Mouse (Mus musculus): ENCODE results near the gene Wasf3. TPM values are rescaled to one million over a fixed set of nuclear protein-coding genes. Genes with fewer than 3 reads are reported as not detected.
"Not testable (repeated sequence)": the region's sequence is repeated elsewhere in the genome, so short reads cannot be mapped to it uniquely, and the experiment has no call there.

The Wasf3 gene
- polyA plus RNA-seq, 1 experiment from 2014 or later, result 7.7 TPM

DNA sequence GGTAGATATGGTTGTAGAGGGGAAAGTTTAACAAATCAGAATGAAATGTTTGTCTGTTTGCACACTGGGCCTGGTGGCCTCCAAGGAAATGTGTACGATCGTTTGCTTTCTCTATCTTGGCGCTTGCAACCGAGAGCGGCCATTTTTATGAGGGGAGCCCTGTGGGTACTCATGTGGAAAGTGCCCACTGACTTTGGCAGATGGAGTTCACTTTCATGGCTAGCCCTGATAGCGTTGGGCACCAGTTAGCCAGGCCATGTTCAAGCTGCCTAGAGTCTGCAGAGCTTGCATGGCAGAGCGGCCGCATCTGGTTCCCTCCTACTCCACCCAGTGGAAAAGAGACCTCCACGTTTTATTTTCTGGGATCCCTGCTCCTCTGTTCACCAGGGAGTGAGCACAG, 86.0 kb downstream of the Wasf3 start:
- Histone ChIP-seq H3K27me3 (replicated peaks; ENCODE audit: low read depth, poor library complexity, severe bottlenecking) (no peaks in the 10 kb centered on the region), H3K36me3 (replicated peaks) (peaks cover 43% of the 10 kb centered on the region), H3K9me3 (no peaks in the 10 kb centered on the region), H3K27ac (replicated peaks) (no peak overlapping the region), H3K4me1 (no peaks in the 10 kb centered on the region), H3K4me3 (no peak overlapping the region)
- WGBS, result 92% methylated on average over 9 of the region's 9 CpGs
- DNase-seq (ENCODE audit: low spot score), result no peak

DNA sequence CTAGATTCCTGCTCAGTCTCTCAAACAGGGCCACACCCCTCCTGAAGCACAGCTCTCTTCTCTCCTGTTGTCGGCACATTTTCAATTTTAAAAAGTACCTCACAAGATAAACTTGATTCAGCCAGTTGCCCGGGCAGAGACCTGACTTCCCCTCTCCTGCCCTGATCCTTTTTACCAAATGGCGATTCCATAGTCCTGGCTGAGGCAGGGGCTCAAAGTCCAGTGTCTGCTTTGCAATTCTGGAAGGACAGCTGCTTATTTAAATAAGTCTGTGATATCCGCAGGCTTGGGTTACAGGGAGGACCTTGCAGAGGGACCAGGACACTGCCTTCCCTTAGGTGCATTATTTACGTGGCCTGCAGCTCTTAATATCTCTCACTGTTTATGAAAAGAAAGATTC, 86.5 kb downstream of the Wasf3 start:
- Histone ChIP-seq H3K4me3 (no peak overlapping the region), H3K27ac (replicated peaks) (no peak overlapping the region), H3K4me1 (no peaks in the 10 kb centered on the region), H3K9me3 (no peaks in the 10 kb centered on the region), H3K36me3 (replicated peaks) (peaks cover 43% of the 10 kb centered on the region), H3K27me3 (replicated peaks; ENCODE audit: low read depth, poor library complexity, severe bottlenecking) (no peaks in the 10 kb centered on the region)
- DNase-seq (ENCODE audit: low spot score), result no peak
- 93% methylated on average over 5 of the region's 5 CpGs for WGBS

DNA sequence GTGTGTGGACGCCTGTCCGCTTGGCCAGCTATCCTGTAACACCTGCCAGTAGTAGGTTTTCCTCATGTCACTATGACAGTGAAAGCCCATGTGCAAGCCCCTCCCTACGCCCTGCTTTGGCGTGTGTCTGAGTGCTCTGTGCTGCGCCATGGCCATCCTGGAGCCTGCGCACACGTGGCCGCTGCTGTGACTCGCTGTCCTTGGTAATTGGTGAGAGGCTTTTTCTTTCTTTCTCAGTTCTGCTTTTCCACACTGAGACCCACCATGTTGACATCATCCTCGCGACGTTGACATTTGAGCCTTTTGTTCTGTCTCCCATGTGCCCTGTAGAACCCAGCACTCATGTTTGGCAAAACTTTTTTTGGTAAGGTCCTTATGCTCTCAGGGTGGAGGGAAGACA, 87.0 kb downstream of the Wasf3 start:
- WGBS, result 94% methylated on average over 12 of the region's 12 CpGs
- Histone ChIP-seq H3K36me3 (replicated peaks) (peaks cover 38% of the 10 kb centered on the region), H3K4me1 (no peaks in the 10 kb centered on the region), H3K9me3 (no peaks in the 10 kb centered on the region), H3K27me3 (replicated peaks; ENCODE audit: low read depth, poor library complexity, severe bottlenecking) (no peaks in the 10 kb centered on the region), H3K27ac (replicated peaks) (no peak overlapping the region), H3K4me3 (no peak overlapping the region)
- DNase-seq (ENCODE audit: low spot score), result no peak

DNA sequence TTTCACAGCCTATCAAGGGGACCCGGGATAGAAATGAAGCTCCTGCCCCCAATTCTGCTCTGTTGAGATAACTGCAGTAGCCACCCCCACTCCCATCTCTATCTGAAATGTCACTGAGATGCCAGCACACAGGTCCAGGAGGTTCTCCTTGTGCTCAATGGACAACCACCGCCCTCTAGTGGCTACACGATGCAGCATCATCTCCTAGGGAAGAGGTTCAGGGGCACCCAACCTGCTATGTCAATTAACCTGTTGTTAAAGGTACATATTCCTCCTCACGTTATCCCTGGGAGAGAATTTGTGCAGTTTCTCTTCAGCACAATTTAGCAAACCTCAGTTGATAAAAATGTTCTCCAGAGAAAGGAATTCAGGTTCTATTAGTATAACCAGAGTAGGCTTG, 94.8 kb downstream of the Wasf3 start:
- not testable (repeated sequence) for H3K9me3 ChIP-seq; H3K27ac ChIP-seq (replicated peaks); H3K4me3 ChIP-seq; H3K4me1 ChIP-seq; DNase-seq (ENCODE audit: low spot score); H3K27me3 ChIP-seq (replicated peaks; ENCODE audit: low read depth, poor library complexity, severe bottlenecking); H3K36me3 ChIP-seq (replicated peaks)
- 12% methylated on average over 4 of the region's 4 CpGs for WGBS

DNA sequence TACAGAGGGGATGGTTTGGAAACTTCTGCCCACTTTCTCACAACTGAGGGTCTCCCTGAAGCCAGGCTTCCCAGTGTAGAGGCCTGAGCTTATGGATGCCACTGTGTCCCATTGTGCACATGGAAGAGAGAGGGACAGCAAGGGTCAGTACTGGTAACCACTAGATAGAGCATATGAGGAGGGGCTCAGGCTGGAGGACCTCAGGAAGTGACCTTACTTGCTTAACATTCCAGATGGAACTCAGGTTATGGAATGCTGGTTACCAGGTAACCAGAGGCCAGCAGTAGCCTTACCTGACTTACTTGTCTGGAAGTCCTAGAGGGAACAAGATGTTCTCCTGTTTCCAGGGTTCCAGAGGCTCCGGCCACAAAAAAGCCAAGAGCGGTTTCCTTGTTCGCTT, 96.9 kb downstream of the Wasf3 start, which contains the start of gene Gm6408:
Gm6408 (plus strand) TSS at position 301 of the 400 bp plus-strand sequence.
- WGBS, result 93% methylated on average over 3 of the region's 3 CpGs

DNA sequence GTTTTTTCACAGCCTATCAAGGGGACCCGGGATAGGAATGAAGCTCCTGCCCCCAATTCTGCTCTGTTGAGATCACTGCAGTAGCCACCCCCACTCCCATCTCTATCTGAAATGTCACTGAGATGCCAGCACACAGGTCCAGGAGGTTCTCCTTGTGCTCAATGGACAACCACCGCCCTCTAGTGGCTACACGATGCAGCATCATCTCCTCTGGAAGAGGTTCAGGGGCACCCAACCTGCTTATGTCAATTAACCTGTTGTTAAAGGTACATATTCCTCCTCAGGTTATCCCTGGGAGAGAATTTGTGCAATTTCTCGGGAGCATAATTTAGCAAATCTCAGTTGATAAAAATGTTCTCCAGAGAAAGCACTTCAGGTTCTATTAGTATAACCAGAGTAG, 104.2 kb downstream of the Wasf3 start:
- H3K4me1 ChIP-seq; H3K36me3 ChIP-seq (replicated peaks); H3K9me3 ChIP-seq; H3K27me3 ChIP-seq (replicated peaks; ENCODE audit: low read depth, poor library complexity, severe bottlenecking); H3K27ac ChIP-seq (replicated peaks); DNase-seq (ENCODE audit: low spot score); H3K4me3 ChIP-seq: not testable (repeated sequence)
- WGBS, result 9% methylated on average over 3 of the region's 4 CpGs

More for the DNA sequence above, 96.9 kb downstream of the Wasf3 start, which contains the start of gene Gm6408:
- not testable (repeated sequence) for H3K4me3 ChIP-seq; H3K9me3 ChIP-seq; H3K27ac ChIP-seq (replicated peaks); H3K36me3 ChIP-seq (replicated peaks); H3K4me1 ChIP-seq; DNase-seq (ENCODE audit: low spot score); H3K27me3 ChIP-seq (replicated peaks; ENCODE audit: low read depth, poor library complexity, severe bottlenecking)

DNA sequence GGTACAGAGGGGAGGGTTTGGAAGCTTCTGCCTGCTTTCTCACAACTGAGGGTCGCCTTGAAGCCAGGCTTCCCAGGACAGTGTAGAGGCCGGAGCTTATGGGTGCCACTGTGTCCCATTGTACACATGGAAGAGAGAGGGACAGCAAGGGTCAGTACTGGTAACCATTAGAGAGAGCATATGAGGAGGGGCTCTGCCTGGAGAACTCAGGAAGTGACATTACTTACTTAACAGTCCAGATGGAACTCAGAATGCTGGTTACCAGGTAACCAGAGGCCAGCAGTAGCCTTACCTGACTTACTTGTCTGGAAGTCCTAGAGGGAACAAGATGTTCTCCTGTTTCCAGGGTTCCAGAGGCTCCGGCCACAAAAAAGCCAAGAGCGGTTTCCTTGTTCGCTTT, 106.3 kb downstream of the Wasf3 start, which contains the start of gene Gm6370:
Gm6370 (plus strand) TSS at position 301 of the 400 bp plus-strand sequence.
- H3K9me3 ChIP-seq; H3K27ac ChIP-seq (replicated peaks); H3K4me3 ChIP-seq; H3K4me1 ChIP-seq; H3K27me3 ChIP-seq (replicated peaks; ENCODE audit: low read depth, poor library complexity, severe bottlenecking); DNase-seq (ENCODE audit: low spot score); H3K36me3 ChIP-seq (replicated peaks): not testable (repeated sequence)
- no CpG with 5 or more reads among the region's 5 CpGs for WGBS

DNA sequence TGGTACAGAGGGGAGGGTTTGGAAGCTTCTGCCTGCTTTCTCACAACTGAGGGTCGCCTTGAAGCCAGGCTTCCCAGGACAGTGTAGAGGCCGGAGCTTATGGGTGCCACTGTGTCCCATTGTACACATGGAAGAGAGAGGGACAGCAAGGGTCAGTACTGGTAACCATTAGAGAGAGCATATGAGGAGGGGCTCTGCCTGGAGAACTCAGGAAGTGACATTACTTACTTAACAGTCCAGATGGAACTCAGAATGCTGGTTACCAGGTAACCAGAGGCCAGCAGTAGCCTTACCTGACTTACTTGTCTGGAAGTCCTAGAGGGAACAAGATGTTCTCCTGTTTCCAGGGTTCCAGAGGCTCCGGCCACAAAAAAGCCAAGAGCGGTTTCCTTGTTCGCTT, 117.3 kb downstream of the Wasf3 start, which contains the start of gene 4930449I24Rik:
4930449I24Rik (plus strand) TSS at position 301 of the 400 bp plus-strand sequence.
- WGBS, result no CpG with 5 or more reads among the region's 5 CpGs
- not testable (repeated sequence) for H3K27me3 ChIP-seq (replicated peaks; ENCODE audit: low read depth, poor library complexity, severe bottlenecking); H3K4me1 ChIP-seq; DNase-seq (ENCODE audit: low spot score); H3K9me3 ChIP-seq; H3K4me3 ChIP-seq; H3K27ac ChIP-seq (replicated peaks); H3K36me3 ChIP-seq (replicated peaks)

DNA sequence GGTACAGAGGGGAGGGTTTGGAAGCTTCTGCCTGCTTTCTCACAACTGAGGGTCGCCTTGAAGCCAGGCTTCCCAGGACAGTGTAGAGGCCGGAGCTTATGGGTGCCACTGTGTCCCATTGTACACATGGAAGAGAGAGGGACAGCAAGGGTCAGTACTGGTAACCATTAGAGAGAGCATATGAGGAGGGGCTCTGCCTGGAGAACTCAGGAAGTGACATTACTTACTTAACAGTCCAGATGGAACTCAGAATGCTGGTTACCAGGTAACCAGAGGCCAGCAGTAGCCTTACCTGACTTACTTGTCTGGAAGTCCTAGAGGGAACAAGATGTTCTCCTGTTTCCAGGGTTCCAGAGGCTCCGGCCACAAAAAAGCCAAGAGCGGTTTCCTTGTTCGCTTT, 129.0 kb downstream of the Wasf3 start, which contains the start of gene Gm3402:
Gm3402 (plus strand) TSS at position 301 of the 400 bp plus-strand sequence.
- not testable (repeated sequence) for H3K9me3 ChIP-seq; H3K4me3 ChIP-seq; H3K27ac ChIP-seq (replicated peaks); H3K36me3 ChIP-seq (replicated peaks); DNase-seq (ENCODE audit: low spot score); H3K4me1 ChIP-seq; H3K27me3 ChIP-seq (replicated peaks; ENCODE audit: low read depth, poor library complexity, severe bottlenecking)
- 100% methylated on average over 2 of the region's 5 CpGs for WGBS

Other genes starting within 250 kb of the Wasf3 start
- not detected in 2 replicates for gene Gm5565, start 224.4 kb upstream of the Wasf3 start, polyA plus RNA-seq (2016; fragmentation: Nextera tagmentation; extraction: Ambion mirVana)
- not detected in 2 replicates for gene Gm6309, start 214.3 kb upstream of the Wasf3 start, polyA plus RNA-seq (2016; fragmentation: Nextera tagmentation; extraction: Ambion mirVana)
- gene 1700001J03Rik, start 199.7 kb upstream of the Wasf3 start, polyA plus RNA-seq (2016; fragmentation: Nextera tagmentation; extraction: Ambion mirVana), result not detected in 2 replicates
- gene Rnf6, start 163.4 kb upstream of the Wasf3 start, polyA plus RNA-seq (2016; fragmentation: Nextera tagmentation; extraction: Ambion mirVana), result 28.7 and 30.7 TPM in 2 replicates
- gene Cdk8, start 153.8 kb upstream of the Wasf3 start, polyA plus RNA-seq (2016; fragmentation: Nextera tagmentation; extraction: Ambion mirVana), result 25.0 and 26.6 TPM in 2 replicates
- not detected in 2 replicates for gene Gm6408, start 97.0 kb downstream of the Wasf3 start, polyA plus RNA-seq (2016; fragmentation: Nextera tagmentation; extraction: Ambion mirVana)
- not detected in 2 replicates for gene Gm6370, start 106.4 kb downstream of the Wasf3 start, polyA plus RNA-seq (2016; fragmentation: Nextera tagmentation; extraction: Ambion mirVana)
- gene 4930449I24Rik, start 117.4 kb downstream of the Wasf3 start, polyA plus RNA-seq (2016; fragmentation: Nextera tagmentation; extraction: Ambion mirVana), result not detected in 2 replicates
- gene Gm3402, start 129.1 kb downstream of the Wasf3 start, polyA plus RNA-seq (2016; fragmentation: Nextera tagmentation; extraction: Ambion mirVana), result not detected in 2 replicates
- not detected in 2 replicates for gene Gm3404, start 140.8 kb downstream of the Wasf3 start, polyA plus RNA-seq (2016; fragmentation: Nextera tagmentation; extraction: Ambion mirVana)
- gene Gm3409, start 152.7 kb downstream of the Wasf3 start, polyA plus RNA-seq (2016; fragmentation: Nextera tagmentation; extraction: Ambion mirVana), result not detected in 2 replicates
- gene Gm3415, start 171.2 kb downstream of the Wasf3 start, polyA plus RNA-seq (2016; fragmentation: Nextera tagmentation; extraction: Ambion mirVana), result not detected in 2 replicates
- 0.22 TPM in 1 of 2 replicates, not detected in the other for gene Gpr12, start 200.3 kb downstream of the Wasf3 start, polyA plus RNA-seq (2016; fragmentation: Nextera tagmentation; extraction: Ambion mirVana)